Mouse (Mus musculus): ENCODE measurements around the gene Ankrd23. TPM values are rescaled to one million over a fixed set of nuclear protein-coding genes. Genes with fewer than 3 reads are reported as not detected.

Gene Ankrd23
- polyA plus RNA-seq, 1 experiment from 2014 or later, result 2.0 TPM

DNA sequence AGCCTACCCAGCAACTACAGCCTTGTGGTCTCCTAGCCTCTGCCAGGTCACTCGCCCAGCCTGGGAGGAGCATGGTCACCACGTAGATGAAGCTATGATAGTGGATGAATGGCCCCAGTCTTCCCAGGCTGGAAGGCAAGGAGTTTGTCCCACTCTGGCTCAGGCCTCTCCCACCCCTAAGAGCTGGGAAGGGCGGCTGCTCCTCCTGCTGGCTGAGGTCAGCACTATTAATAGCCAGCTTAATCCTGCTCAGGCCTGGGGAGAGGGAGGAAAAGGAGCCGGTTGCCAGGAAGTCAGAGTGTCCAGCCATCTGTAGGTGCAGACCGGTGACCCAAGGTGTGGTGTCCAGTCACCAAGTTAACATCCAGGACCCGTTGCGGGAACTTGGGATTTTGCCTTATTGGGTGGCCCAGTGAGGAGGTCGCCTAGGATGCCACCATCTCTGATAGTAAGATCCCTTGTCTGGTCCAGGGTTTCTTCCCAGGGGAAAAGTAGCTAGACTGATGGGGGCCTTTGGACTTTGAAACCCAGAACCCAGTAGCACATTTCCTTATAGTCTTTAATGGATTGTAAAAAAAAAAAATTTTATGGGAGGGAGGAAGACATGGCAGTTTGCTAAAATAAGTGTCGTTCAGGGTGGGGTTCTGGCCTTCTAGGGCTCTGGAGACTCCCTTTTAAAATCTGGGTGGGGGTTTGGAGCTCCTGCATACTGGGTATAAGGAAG, 44.1 kb downstream of the Ankrd23 start:
- Histone ChIP-seq H3K27me3 (ENCODE audit: insufficient read depth, low read length) (no peaks in the 10 kb centered on the region), H3K36me3 (replicated peaks; ENCODE audit: insufficient read depth, low read length) (no peaks in the 10 kb centered on the region), H3K9ac (replicated peaks) (no peak overlapping the region), H3K4me1 (ENCODE audit: insufficient read depth) (no peaks in the 10 kb centered on the region), H3K4me2 (ENCODE audit: low read depth, low read length) (no peak overlapping the region), H3K9me3 (ENCODE audit: low read length) (no peaks in the 10 kb centered on the region), H3K27ac (ENCODE audit: low read depth) (no peak overlapping the region), H3K4me3 (ENCODE audit: low read depth, low read length) (no peak overlapping the region)
- 55% methylated on average over 9 of the region's 9 CpGs for WGBS (ENCODE audit: insufficient replicate concordance)
- no peak for DNase-seq
- TF ChIP-seq EP300 (IDR thresholded peaks at IDR 0.05; ENCODE audit: low read depth), result no peak
- peak; percentile 52 for TF ChIP-seq CTCF (IDR thresholded peaks at IDR 0.05; ENCODE audit: low read depth)
- ATAC-seq, result no peak

DNA sequence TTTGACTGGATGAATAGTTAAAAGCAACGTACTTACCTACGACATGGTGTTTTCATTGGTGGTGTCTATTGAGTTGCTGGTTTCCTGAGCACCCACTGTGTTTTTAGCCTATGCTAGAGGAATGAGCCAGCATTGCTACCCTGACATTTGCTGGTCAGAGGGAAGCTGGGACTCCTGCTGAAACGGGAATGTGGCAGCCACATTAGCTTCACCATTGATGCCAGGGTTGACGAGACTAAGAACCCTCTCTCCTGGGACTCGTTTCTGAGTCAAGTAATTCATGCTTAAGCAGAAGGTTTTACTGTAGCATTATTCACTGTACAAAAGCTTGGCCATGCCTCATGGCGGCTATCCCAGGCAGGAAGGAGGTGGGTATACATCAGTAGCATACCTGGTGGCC, 47.0 kb downstream of the Ankrd23 start:
- Histone ChIP-seq H3K4me3 (ENCODE audit: low read depth, low read length) (no peak overlapping the region), H3K9ac (replicated peaks) (no peak overlapping the region), H3K27me3 (ENCODE audit: insufficient read depth, low read length) (no peaks in the 10 kb centered on the region), H3K27ac (ENCODE audit: low read depth) (no peak overlapping the region), H3K36me3 (replicated peaks; ENCODE audit: insufficient read depth, low read length) (no peaks in the 10 kb centered on the region), H3K4me2 (ENCODE audit: low read depth, low read length) (no peak overlapping the region), H3K4me1 (ENCODE audit: insufficient read depth) (no peaks in the 10 kb centered on the region), H3K9me3 (ENCODE audit: low read length) (no peaks in the 10 kb centered on the region)
- no peak for TF ChIP-seq EP300 (IDR thresholded peaks at IDR 0.05; ENCODE audit: low read depth)
- no peak for TF ChIP-seq CTCF (IDR thresholded peaks at IDR 0.05; ENCODE audit: low read depth)
- DNase-seq (no peak), ATAC-seq (no peak)
- WGBS (ENCODE audit: insufficient replicate concordance), result 77% methylated on average over 6 of the region's 6 CpGs

DNA sequence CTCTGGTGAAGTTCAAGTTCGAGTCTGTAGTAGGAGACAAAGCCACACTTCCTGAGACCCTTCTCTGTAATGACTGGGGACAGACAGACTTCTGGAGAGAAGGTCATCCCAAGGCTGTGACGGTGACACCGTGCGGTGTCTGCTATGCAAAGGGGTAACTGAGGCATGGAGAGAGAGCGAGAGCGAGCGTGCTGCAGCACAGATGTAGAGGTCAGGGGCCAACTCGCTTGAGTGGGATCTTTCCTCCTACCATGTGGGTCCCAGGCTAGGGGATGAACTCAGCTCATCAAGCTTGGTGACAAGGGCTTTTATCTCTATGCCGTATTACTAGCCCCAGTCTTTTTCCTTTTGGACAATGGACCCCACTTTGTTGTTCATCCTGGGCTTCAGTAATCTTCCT, 49.6 kb downstream of the Ankrd23 start:
- Histone ChIP-seq H3K4me1 (ENCODE audit: insufficient read depth) (no peaks in the 10 kb centered on the region), H3K27me3 (ENCODE audit: insufficient read depth, low read length) (no peaks in the 10 kb centered on the region), H3K27ac (ENCODE audit: low read depth) (no peak overlapping the region), H3K4me3 (ENCODE audit: low read depth, low read length) (no peak overlapping the region), H3K9ac (replicated peaks) (no peak overlapping the region), H3K9me3 (ENCODE audit: low read length) (no peaks in the 10 kb centered on the region), H3K36me3 (replicated peaks; ENCODE audit: insufficient read depth, low read length) (no peaks in the 10 kb centered on the region), H3K4me2 (ENCODE audit: low read depth, low read length) (no peak overlapping the region)
- 85% methylated on average over 9 of the region's 9 CpGs for WGBS (ENCODE audit: insufficient replicate concordance)
- no peak for ATAC-seq
- TF ChIP-seq EP300 (IDR thresholded peaks at IDR 0.05; ENCODE audit: low read depth) (no peak), CTCF (IDR thresholded peaks at IDR 0.05; ENCODE audit: low read depth) (no peak)
- no peak for DNase-seq

DNA sequence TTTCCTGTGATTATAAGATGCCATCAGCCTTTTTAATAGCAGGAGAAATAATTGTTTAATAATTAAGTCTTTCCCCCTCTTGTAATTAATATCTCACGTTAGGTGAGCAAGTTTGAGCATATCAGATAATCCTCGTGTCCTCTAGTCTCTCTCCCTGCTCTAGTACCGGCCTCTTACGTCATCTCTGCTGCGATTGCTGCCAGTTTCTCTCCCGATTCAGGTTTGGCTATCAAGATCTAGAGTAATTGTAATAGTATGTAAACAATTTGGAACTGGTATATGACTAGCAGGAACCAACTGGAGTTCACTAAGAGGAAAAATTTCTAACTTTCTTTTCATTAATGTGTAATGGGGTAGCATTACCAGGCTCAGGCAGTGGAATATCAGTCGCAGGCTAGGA, 51.6 kb downstream of the Ankrd23 start:
- Histone ChIP-seq H3K36me3 (replicated peaks; ENCODE audit: insufficient read depth, low read length) (no peaks in the 10 kb centered on the region), H3K4me2 (ENCODE audit: low read depth, low read length) (no peak overlapping the region), H3K27ac (ENCODE audit: low read depth) (no peak overlapping the region), H3K4me3 (ENCODE audit: low read depth, low read length) (no peak overlapping the region), H3K9ac (replicated peaks) (no peak overlapping the region), H3K27me3 (ENCODE audit: insufficient read depth, low read length) (no peaks in the 10 kb centered on the region), H3K4me1 (ENCODE audit: insufficient read depth) (no peaks in the 10 kb centered on the region), H3K9me3 (ENCODE audit: low read length) (no peaks in the 10 kb centered on the region)
- ATAC-seq (no peak), DNase-seq (no peak)
- WGBS (ENCODE audit: insufficient replicate concordance), result 67% methylated on average over 7 of the region's 7 CpGs
- TF ChIP-seq CTCF (IDR thresholded peaks at IDR 0.05; ENCODE audit: low read depth), result no peak
- TF ChIP-seq EP300 (IDR thresholded peaks at IDR 0.05; ENCODE audit: low read depth), result no peak

DNA sequence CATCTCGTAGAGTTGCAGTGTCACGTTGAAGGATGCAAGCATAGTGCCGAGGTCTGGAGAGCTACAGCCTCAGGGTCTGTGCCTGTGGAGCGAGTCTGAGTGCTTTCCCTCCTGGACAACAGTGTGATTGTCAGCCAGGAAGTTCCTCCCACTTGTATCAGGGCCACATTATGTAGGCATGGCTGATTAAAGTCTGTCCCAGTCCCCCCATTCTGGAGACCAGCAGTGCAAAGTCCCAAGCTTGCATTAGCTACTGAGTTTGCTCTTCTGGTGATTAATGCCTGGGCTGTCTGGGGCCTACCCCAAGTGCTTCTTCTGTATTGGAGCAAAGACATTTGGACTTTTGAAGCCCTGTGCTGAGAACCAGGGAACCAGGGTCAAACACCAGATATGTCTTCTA, 52.9 kb downstream of the Ankrd23 start:
- ATAC-seq (no peak), DNase-seq (no peak)
- Histone ChIP-seq H3K36me3 (replicated peaks; ENCODE audit: insufficient read depth, low read length) (no peaks in the 10 kb centered on the region), H3K4me3 (ENCODE audit: low read depth, low read length) (no peak overlapping the region), H3K4me2 (ENCODE audit: low read depth, low read length) (no peak overlapping the region), H3K27ac (ENCODE audit: low read depth) (no peak overlapping the region), H3K27me3 (ENCODE audit: insufficient read depth, low read length) (no peaks in the 10 kb centered on the region), H3K9ac (replicated peaks) (no peak overlapping the region), H3K9me3 (ENCODE audit: low read length) (no peaks in the 10 kb centered on the region), H3K4me1 (ENCODE audit: insufficient read depth) (no peaks in the 10 kb centered on the region)
- TF ChIP-seq CTCF (IDR thresholded peaks at IDR 0.05; ENCODE audit: low read depth), result no peak
- no peak for TF ChIP-seq EP300 (IDR thresholded peaks at IDR 0.05; ENCODE audit: low read depth)
- 77% methylated on average over 4 of the region's 4 CpGs for WGBS (ENCODE audit: insufficient replicate concordance)

Small RNA genes within 50 kb of the gene (microRNA-seq; reads per million reads assigned to microRNA genes)
- gene Gm47280, result not detected

Other genes with a start within 250 kb of the Ankrd23 start
- 5.8 and 6.3 TPM in 2 replicates for gene Arid5a, start 229.2 kb downstream of the Ankrd23 start, polyA plus RNA-seq (2015; fragmentation: Nextera tagmentation; extraction: Ambion mirVana)
- gene Kansl3, start 167.7 kb downstream of the Ankrd23 start, polyA plus RNA-seq (2015; fragmentation: Nextera tagmentation; extraction: Ambion mirVana), result 8.5 and 10.1 TPM in 2 replicates
- 0.12 TPM in 2 replicates for gene Fer1l5, start 164.6 kb downstream of the Ankrd23 start, polyA plus RNA-seq (2015; fragmentation: Nextera tagmentation; extraction: Ambion mirVana)
- gene Lman2l, start 91.6 kb downstream of the Ankrd23 start, polyA plus RNA-seq (2015; fragmentation: Nextera tagmentation; extraction: Ambion mirVana), result 9.0 and 9.9 TPM in 2 replicates
- gene Cnnm4, start 65.3 kb downstream of the Ankrd23 start, polyA plus RNA-seq (2015; fragmentation: Nextera tagmentation; extraction: Ambion mirVana), result 2.1 and 2.2 TPM in 2 replicates
- gene Cnnm3, start 25.0 kb downstream of the Ankrd23 start, polyA plus RNA-seq (2015; fragmentation: Nextera tagmentation; extraction: Ambion mirVana), result 0.92 and 1.1 TPM in 2 replicates
- gene Gm42417, start 2.5 kb upstream of the Ankrd23 start, polyA plus RNA-seq (2015; fragmentation: Nextera tagmentation; extraction: Ambion mirVana), result 0.45 TPM in 1 of 2 replicates, not detected in the other
- 7.4 and 8.3 TPM in 2 replicates for gene Ankrd39, start 10.6 kb upstream of the Ankrd23 start, polyA plus RNA-seq (2015; fragmentation: Nextera tagmentation; extraction: Ambion mirVana)
- gene Sema4c, start 21.5 kb upstream of the Ankrd23 start, polyA plus RNA-seq (2015; fragmentation: Nextera tagmentation; extraction: Ambion mirVana), result 2.0 TPM in 2 replicates
- gene Fam178b, start 146.3 kb upstream of the Ankrd23 start, polyA plus RNA-seq (2015; fragmentation: Nextera tagmentation; extraction: Ambion mirVana), result 0.16 and 0.37 TPM in 2 replicates
- 620 and 664 TPM in 2 replicates for gene Cox5b, start 154.6 kb upstream of the Ankrd23 start, polyA plus RNA-seq (2015; fragmentation: Nextera tagmentation; extraction: Ambion mirVana)
- not detected in 2 replicates for gene 4933424G06Rik, start 173.3 kb upstream of the Ankrd23 start, polyA plus RNA-seq (2015; fragmentation: Nextera tagmentation; extraction: Ambion mirVana)
- gene Actr1b, start 177.5 kb upstream of the Ankrd23 start, polyA plus RNA-seq (2015; fragmentation: Nextera tagmentation; extraction: Ambion mirVana), result 19.3 and 21.3 TPM in 2 replicates
- gene Zap70, start 224.9 kb upstream of the Ankrd23 start, polyA plus RNA-seq (2015; fragmentation: Nextera tagmentation; extraction: Ambion mirVana), result 0.31 and 0.67 TPM in 2 replicates

All from liver, postnatal 0 days (tissue).